Mouse (Mus musculus) forebrain, postnatal 0 days (tissue): Measurements from ENCODE around the gene Nr2c2. TPM values are rescaled to one million over a fixed set of nuclear protein-coding genes. Genes with fewer than 3 reads are reported as not detected.

ENCODE experiments used
- ATAC-seq: fragments of 200-750 bp; cut with Nextera tagmentation; 2 replicates; pipeline ENCODE4 v1.8.0; 2017; ENCODE audit warnings: mild to moderate bottlenecking, moderate library complexity
- DNase-seq: peaks from one replicate; pipeline ENCODE4 v3.0.0-alpha.2; 2015
- H3K27ac ChIP-seq: fragments of 300-500 bp; sonication (generic); 2 replicates; pipeline ENCODE4 v1.5.1; 2014; ENCODE audit warnings: low read depth, mild to moderate bottlenecking, antibody characterized with exemption, low read length, moderate library complexity, mixed read lengths
- H3K27me3 ChIP-seq: fragments of 300-500 bp; sonication (generic); 2 replicates; pipeline ENCODE4 v1.6.1; 2014; ENCODE audit warnings: mild to moderate bottlenecking, low read length, mixed read lengths; ENCODE audit not compliant: insufficient read depth
- H3K36me3 ChIP-seq: fragments of 300-500 bp; sonication (generic); 2 replicates; pipeline ENCODE4 v1.6.1; 2014; ENCODE audit warnings: mild to moderate bottlenecking, moderate library complexity; ENCODE audit not compliant: insufficient read depth
- H3K4me1 ChIP-seq: fragments of 300-500 bp; sonication (generic); 2 replicates; pipeline ENCODE4 v1.6.1; 2014; ENCODE audit warnings: antibody characterized with exemption; ENCODE audit not compliant: insufficient read depth
- H3K4me2 ChIP-seq: fragments of 300-500 bp; sonication (generic); 2 replicates; pipeline ENCODE4 v1.6.1; 2014; ENCODE audit warnings: low read depth, mild to moderate bottlenecking, moderate library complexity
- H3K4me3 ChIP-seq: fragments of 300-500 bp; sonication (generic); 2 replicates; pipeline ENCODE4 v1.5.1; 2014; ENCODE audit warnings: low read depth, low read length, mixed read lengths
- H3K9ac ChIP-seq: fragments of 300-500 bp; sonication (generic); 2 replicates; pipeline ENCODE4 v1.6.1; 2014; ENCODE audit warnings: mild to moderate bottlenecking
- H3K9me3 ChIP-seq: fragments of 300-500 bp; sonication (generic); 2 replicates; pipeline ENCODE4 v1.6.1; 2016; ENCODE audit warnings: low read length
- CTCF ChIP-seq: sonication (generic); IDR thresholded peaks from 2 replicates; pipeline ENCODE4 v1.5.1; 2016; ENCODE audit warnings: antibody characterized with exemption, control low read depth, low read depth
- WGBS: fragments of 180-500 bp; shearing (Covaris S2); extraction: QIAGEN DNeasy Blood & Tissue Kit; methylation state at CpG from one replicate; pipeline ENCODE4 v1.1.7; 2014; 5-methylcytosine and 5-hydroxymethylcytosine counted together
- polyA plus RNA-seq: library from polyadenylated mRNA; unstranded; fragments of >200 nt; fragmentation: Nextera tagmentation; extraction: Ambion mirVana; gene quantifications from 2 replicates; pipeline ENCODE4 v1.2.1, GENCODE M21; 2015
- total RNA-seq: library from RNA; depleted of rRNA; stranded (reverse); fragments of >200 nt; gene quantifications from 2 replicates; pipeline ENCODE4 v1.2.3, GENCODE M21; 2014; rRNA removed

The Nr2c2 gene
- total and polyA plus RNA-seq, 2 experiments from 2014 or later: 32.6 to 78.9 TPM

GRCm38 (mm10) chr6:92214773-92215449 is 123.7 kb downstream of the Nr2c2 start, which contains the start of gene Rbsn:
Gene Rbsn, minus strand, starts transcription at chr6:92214925.
- DNase-seq: peak; percentile 96
- 13% methylated on average over 35 of the region's 35 CpGs for WGBS
- Histone ChIP-seq H3K4me1 (peaks cover 10% of the 10 kb centered on the region; the same call in 1 of the 2 replicates), H3K27ac (peak within 1 kb of the TSS; percentile 91), H3K4me3 (peak within 1 kb of the TSS; percentile 89), H3K9ac (peak within 1 kb of the TSS; percentile 82), H3K9me3 (no peaks in the 10 kb centered on the region), H3K27me3 (no peaks in the 10 kb centered on the region), H3K4me2 (peak within 1 kb of the TSS; percentile 87), H3K36me3 (peaks cover 12% of the 10 kb centered on the region)
- peak; percentile 99 for ATAC-seq
- peak; percentile 46 for TF ChIP-seq CTCF

- Histone ChIP-seq H3K9ac (no peak overlapping the region), H3K4me3 (no peak overlapping the region), H3K4me1 (no peaks in the 10 kb centered on the region), H3K9me3 (no peaks in the 10 kb centered on the region), H3K27ac (no peak overlapping the region), H3K27me3 (no peaks in the 10 kb centered on the region), H3K36me3 (no peaks in the 10 kb centered on the region), H3K4me2 (no peak overlapping the region)
- TF ChIP-seq CTCF: peak; percentile 73
- DNase-seq (peak; percentile 40), ATAC-seq (no peak)
- 52% methylated on average over 3 of the region's 3 CpGs for WGBS
These were observed 128.3 kb downstream of the Nr2c2 start for GRCm38 (mm10) chr6:92219445-92219844.

DNA sequence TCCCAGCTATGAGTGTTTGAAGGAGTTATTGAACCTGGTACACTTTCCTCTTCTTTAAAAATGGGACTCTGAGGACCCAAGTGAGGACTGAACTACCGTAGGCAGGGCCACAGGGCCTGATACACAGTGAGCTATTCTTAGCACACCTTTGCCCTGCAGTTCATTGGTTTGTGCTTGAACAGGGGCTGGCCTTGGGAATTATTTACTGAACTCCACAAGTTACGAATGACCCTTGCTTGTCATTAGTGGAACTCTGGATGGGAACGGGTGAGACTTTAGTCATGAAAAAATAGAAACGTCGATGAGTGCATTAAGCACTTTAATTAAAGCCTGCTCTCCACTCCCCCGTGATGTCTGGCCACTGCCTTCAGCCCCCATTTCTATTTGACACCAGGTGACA is 130.4 kb downstream of the Nr2c2 start:
- H3K4me3 ChIP-seq: no peak overlapping the region
- H3K27ac ChIP-seq: no peak overlapping the region
- 83% methylated on average over 6 of the region's 6 CpGs for WGBS
- TF ChIP-seq CTCF: no peak
- H3K36me3 ChIP-seq: no peaks in the 10 kb centered on the region
- H3K9me3 ChIP-seq: no peaks in the 10 kb centered on the region
- no peak for DNase-seq
- H3K27me3 ChIP-seq: no peaks in the 10 kb centered on the region
- no peak overlapping the region for H3K4me2 ChIP-seq
- no peaks in the 10 kb centered on the region for H3K4me1 ChIP-seq
- no peak for ATAC-seq
- no peak overlapping the region for H3K9ac ChIP-seq

DNA sequence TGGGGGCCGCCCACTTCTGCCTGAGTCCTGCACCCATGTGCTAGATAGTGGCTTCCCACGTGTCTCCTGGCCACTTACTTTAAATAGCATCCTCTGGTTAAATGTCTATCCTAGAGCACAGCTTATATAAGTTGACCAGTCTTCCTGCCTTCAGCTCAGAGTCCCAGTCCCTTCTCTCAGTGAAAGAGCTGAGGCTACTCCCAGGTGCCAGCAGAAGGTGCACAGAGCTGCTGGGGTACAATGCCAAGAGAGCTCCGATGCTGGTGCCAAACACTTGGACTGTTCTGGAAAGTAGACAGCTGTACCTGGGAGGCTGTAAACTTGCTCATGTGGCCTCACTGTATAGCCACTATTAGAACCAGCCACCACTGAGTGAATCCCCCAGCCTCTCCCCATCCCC is 130.8 kb downstream of the Nr2c2 start:
- H3K9ac ChIP-seq: no peak overlapping the region
- no peak overlapping the region for H3K27ac ChIP-seq
- no peaks in the 10 kb centered on the region for H3K27me3 ChIP-seq
- no peak overlapping the region for H3K4me3 ChIP-seq
- no peak for ATAC-seq
- no peak overlapping the region for H3K4me2 ChIP-seq
- no peak for TF ChIP-seq CTCF
- H3K36me3 ChIP-seq: no peaks in the 10 kb centered on the region
- DNase-seq: no peak
- H3K9me3 ChIP-seq: no peaks in the 10 kb centered on the region
- 86% methylated on average over 3 of the region's 3 CpGs for WGBS
- H3K4me1 ChIP-seq: no peaks in the 10 kb centered on the region

Other genes starting within 250 kb of the Nr2c2 start
- 22.8 and 23.4 TPM in 2 replicates for gene Ccdc174, start 213.3 kb upstream of the Nr2c2 start, total RNA-seq
- 30.8 and 35.2 TPM in 2 replicates for gene Ccdc174, start 213.3 kb upstream of the Nr2c2 start, polyA plus RNA-seq
- 1.5 and 3.7 TPM in 2 replicates for gene 4930590J08Rik, start 188.6 kb upstream of the Nr2c2 start, total RNA-seq
- 0.26 and 0.36 TPM in 2 replicates for gene 4930590J08Rik, start 188.6 kb upstream of the Nr2c2 start, polyA plus RNA-seq
- gene Fgd5, start 112.5 kb upstream of the Nr2c2 start, total RNA-seq: 9.3 and 13.0 TPM in 2 replicates
- 4.0 and 6.7 TPM in 2 replicates for gene Fgd5, start 112.5 kb upstream of the Nr2c2 start, polyA plus RNA-seq
- 20.8 and 27.8 TPM in 2 replicates for gene Mrps25, start 92.6 kb downstream of the Nr2c2 start, total RNA-seq
- 53.5 and 55.7 TPM in 2 replicates for gene Mrps25, start 92.6 kb downstream of the Nr2c2 start, polyA plus RNA-seq
- gene Rbsn, start 123.5 kb downstream of the Nr2c2 start, total RNA-seq: 45.2 and 68.9 TPM in 2 replicates
- 27.1 and 30.7 TPM in 2 replicates for gene Rbsn, start 123.5 kb downstream of the Nr2c2 start, polyA plus RNA-seq
- gene Trh, start 153.3 kb downstream of the Nr2c2 start, total RNA-seq: 14.2 and 22.0 TPM in 2 replicates
- gene Trh, start 153.3 kb downstream of the Nr2c2 start, polyA plus RNA-seq: 10.3 and 13.0 TPM in 2 replicates